Mouse (Mus musculus): Measurements from ENCODE around the gene Gm21887. TPM values are rescaled to one million over a fixed set of nuclear protein-coding genes. Genes with fewer than 3 reads are reported as not detected.
"Not testable (repeated sequence)": the region's sequence is repeated elsewhere in the genome, so short reads cannot be mapped to it uniquely, and the experiment has no call there.

The Gm21887 gene
- polyA plus RNA-seq, 1 experiment from 2014 or later: 58.5 TPM

DNA sequence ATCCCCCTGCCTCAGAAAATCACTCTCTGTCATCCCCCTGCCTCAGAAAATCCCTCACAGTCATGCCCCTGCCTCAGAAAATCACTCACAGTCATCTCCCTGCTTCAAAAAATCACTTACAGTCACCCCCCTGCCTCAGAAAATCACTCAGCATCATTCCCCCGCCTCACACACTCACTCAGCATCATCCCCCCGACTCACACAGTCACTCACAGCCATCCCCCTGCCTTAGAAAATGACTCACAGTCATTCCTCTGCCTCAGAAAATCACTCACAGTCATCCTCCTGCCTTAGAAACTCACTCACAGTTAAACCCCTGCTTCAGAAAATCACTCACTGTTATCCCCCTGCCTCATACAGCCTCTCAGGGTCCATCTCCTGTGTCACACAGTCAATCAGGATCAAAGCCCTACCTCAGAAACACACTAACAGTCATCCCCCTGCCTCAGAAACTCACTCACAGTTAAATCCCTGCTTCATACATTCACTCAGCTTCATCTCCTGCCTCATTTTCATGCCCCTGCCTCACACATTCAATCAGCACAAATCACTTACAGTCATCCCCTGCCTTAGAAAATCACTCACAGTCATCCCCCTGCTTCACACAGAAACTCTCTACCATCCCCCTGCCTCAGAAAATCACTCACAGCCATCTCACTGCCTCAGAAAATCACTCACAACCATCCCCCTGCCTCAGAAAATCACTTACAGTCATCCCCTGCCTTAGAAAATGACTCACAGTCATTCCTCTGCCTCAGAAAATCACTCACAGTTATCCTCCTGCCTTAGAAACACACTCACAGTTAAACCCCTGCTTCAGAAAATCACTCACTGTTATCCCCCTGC, 14.4 kb upstream of the Gm21887 start:
- WGBS (ENCODE audit: insufficient replicate concordance): 22% methylated on average over 2 of the region's 2 CpGs
- H3K27ac ChIP-seq (ENCODE audit: low read length); H3K4me2 ChIP-seq (ENCODE audit: low read depth, low read length); H3K4me1 ChIP-seq (ENCODE audit: control insufficient read depth, low read depth, low read length); H3K9ac ChIP-seq (ENCODE audit: low read depth, low read length); H3K27me3 ChIP-seq (ENCODE audit: control insufficient read depth, insufficient read depth, low read depth, low read length); H3K36me3 ChIP-seq (ENCODE audit: control insufficient read depth, insufficient read depth); ATAC-seq (ENCODE audit: low read depth); H3K4me3 ChIP-seq (ENCODE audit: low read depth, low read length): not testable (repeated sequence)
- H3K9me3 ChIP-seq (replicated peaks; ENCODE audit: control insufficient read depth, low read length): peaks cover 12% of the 10 kb centered on the region

DNA sequence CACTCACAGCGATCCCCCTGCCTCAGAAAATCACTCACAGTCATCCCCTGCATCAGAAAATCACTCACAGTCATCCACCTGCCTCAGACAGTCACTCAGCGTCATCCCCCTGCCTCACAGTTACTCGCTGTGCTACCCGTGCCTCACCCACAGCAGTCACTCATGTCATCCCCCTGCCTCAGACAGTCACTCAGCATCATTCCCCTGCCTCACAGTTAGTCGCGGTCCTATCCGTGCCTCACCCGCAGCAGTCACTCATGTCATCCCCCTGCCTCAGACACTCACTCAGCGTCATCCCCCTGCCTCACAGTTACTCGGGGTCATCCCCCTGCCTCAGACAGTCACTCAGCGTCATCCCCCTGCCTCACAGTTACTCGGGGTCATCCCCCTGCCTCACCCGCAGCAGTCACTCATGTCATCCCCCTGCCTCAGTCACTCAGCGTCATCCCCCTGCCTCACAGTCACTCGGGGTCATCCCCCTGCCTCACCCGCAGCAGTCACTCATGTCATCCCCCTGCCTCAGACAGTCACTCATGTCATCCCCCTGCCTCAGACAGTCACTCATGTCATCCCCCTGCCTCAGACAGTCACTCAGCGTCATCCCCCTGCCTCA, 13.4 kb upstream of the Gm21887 start:
- WGBS (ENCODE audit: insufficient replicate concordance): 20% methylated on average over 2 of the region's 17 CpGs
- H3K4me3 ChIP-seq (ENCODE audit: low read depth, low read length); H3K4me1 ChIP-seq (ENCODE audit: control insufficient read depth, low read depth, low read length); H3K36me3 ChIP-seq (ENCODE audit: control insufficient read depth, insufficient read depth); H3K9me3 ChIP-seq (replicated peaks; ENCODE audit: control insufficient read depth, low read length); H3K27me3 ChIP-seq (ENCODE audit: control insufficient read depth, insufficient read depth, low read depth, low read length); H3K9ac ChIP-seq (ENCODE audit: low read depth, low read length); H3K4me2 ChIP-seq (ENCODE audit: low read depth, low read length); ATAC-seq (ENCODE audit: low read depth); H3K27ac ChIP-seq (ENCODE audit: low read length): not testable (repeated sequence)

DNA sequence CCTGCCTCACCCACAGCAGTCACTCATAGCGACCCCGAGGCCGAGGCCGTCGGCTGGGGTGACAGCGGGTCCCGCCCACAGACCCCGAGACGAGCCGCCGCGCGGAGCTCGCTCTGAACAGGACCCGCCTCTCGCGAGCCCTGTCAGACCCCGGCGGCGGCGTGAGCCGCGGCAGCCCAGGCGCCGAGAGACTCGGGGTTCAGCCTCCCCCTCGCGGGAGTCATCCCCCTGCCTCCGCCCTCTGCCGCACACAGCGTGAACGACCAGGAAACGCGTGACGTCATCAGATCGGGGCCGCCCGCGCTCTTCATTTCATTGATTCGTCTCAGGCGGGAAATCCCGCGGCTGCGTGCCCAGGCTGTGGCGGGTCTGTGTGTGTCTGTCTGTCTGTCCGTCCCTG, 12.5 kb upstream of the Gm21887 start:
- WGBS (ENCODE audit: insufficient replicate concordance): no CpG with 5 or more reads among the region's 46 CpGs
- not testable (repeated sequence) for H3K4me3 ChIP-seq (ENCODE audit: low read depth, low read length); H3K9ac ChIP-seq (ENCODE audit: low read depth, low read length); H3K9me3 ChIP-seq (replicated peaks; ENCODE audit: control insufficient read depth, low read length); H3K4me1 ChIP-seq (ENCODE audit: control insufficient read depth, low read depth, low read length); H3K36me3 ChIP-seq (ENCODE audit: control insufficient read depth, insufficient read depth); H3K4me2 ChIP-seq (ENCODE audit: low read depth, low read length); ATAC-seq (ENCODE audit: low read depth); H3K27ac ChIP-seq (ENCODE audit: low read length); H3K27me3 ChIP-seq (ENCODE audit: control insufficient read depth, insufficient read depth, low read depth, low read length)

DNA sequence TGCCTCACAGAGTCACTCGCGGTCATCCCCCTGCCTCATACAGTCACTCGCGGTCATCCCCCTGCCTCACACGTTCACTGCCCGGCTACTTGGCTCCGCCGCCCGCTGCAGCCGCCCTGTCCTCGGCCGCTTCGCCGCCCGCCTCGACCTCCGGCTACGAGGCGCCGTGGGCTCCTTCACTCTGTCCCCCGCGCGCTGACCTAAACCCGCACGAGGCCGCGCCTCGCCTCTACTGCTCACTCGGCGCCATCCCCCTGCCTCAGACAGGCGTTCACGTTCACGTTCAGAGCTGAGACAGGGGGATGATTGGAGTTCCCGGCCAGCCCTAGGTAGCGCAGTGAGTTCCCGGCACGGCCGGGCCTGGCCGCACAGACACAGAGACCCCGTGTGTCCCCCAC, 12.0 kb upstream of the Gm21887 start:
- Histone ChIP-seq H3K4me3 (ENCODE audit: low read depth, low read length) (peak overlapping the region; percentile 46), H3K4me2 (ENCODE audit: low read depth, low read length) (peak overlapping the region; percentile 67)
- not testable (repeated sequence) for H3K9me3 ChIP-seq (replicated peaks; ENCODE audit: control insufficient read depth, low read length); H3K36me3 ChIP-seq (ENCODE audit: control insufficient read depth, insufficient read depth); H3K27me3 ChIP-seq (ENCODE audit: control insufficient read depth, insufficient read depth, low read depth, low read length); H3K9ac ChIP-seq (ENCODE audit: low read depth, low read length); H3K4me1 ChIP-seq (ENCODE audit: control insufficient read depth, low read depth, low read length); H3K27ac ChIP-seq (ENCODE audit: low read length); ATAC-seq (ENCODE audit: low read depth)
- 34% methylated on average over 24 of the region's 40 CpGs for WGBS (ENCODE audit: insufficient replicate concordance)

DNA sequence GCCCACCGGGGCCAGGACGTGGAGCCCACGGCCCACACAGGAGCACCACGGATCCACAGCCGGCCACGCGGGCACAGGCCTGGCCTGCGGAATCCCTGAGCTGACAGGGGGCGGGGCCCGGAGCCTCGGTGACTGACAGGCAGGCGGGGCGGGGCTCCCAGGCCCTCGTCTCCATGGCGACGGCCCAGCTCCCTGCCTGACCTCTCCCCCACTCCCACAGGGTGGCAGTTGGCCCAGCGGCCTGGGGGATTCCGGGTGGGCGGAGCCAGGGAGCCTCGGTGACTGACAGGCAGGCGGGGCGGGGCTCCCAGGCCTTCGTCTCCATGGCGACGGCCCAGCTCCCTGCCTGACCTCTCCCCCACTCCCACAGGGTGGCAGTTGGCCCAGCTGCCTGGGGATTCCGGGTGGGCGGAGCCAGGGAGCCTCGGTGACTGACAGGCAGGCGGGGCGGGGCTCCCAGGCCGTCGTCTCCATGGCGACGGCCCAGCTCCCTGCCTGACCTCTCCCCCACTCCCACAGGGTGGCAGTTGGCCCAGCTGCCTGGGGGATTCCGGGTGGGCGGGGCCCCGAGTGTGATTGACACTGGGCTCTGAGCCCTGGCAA, 11.5 kb upstream of the Gm21887 start:
- H3K4me1 ChIP-seq (ENCODE audit: control insufficient read depth, low read depth, low read length); H3K36me3 ChIP-seq (ENCODE audit: control insufficient read depth, insufficient read depth); H3K27me3 ChIP-seq (ENCODE audit: control insufficient read depth, insufficient read depth, low read depth, low read length); H3K9ac ChIP-seq (ENCODE audit: low read depth, low read length); H3K27ac ChIP-seq (ENCODE audit: low read length); H3K9me3 ChIP-seq (replicated peaks; ENCODE audit: control insufficient read depth, low read length): not testable (repeated sequence)
- Histone ChIP-seq H3K4me3 (ENCODE audit: low read depth, low read length) (peak overlapping the region; percentile 46), H3K4me2 (ENCODE audit: low read depth, low read length) (peak overlapping the region; percentile 67)
- 19% methylated on average over 11 of the region's 37 CpGs for WGBS (ENCODE audit: insufficient replicate concordance)
- ATAC-seq (ENCODE audit: low read depth): peak; percentile 90

DNA sequence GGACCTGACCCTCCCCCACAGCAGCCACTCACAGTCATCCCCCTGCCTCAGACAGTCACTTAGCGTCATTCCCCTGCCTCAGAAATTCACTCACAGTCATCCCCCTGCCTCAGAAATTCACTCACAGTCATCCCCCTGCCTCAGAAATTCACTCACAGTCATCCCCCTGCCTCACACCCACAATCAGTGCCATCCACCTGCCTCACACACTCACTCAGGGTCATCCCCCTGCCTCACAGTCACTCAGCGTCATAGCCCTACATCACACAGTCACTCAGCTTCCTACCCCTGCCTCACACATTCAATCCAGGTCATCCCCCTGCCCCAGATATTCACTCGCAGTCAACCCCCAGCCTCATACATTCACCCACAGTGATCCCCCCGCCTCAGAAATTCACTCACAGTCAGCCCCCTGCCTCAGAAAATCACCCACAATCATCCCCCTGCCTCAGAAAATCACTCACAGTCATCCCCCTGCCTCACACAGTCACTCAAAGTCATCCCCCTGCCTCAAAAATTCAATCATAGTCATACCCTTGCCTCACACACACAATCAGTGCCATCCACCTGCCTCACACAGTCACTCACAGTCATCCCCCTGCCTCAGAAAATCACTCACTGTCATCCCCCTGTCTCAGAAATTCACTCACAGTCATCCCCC, 10.8 kb upstream of the Gm21887 start:
- not testable (repeated sequence) for H3K4me1 ChIP-seq (ENCODE audit: control insufficient read depth, low read depth, low read length); ATAC-seq (ENCODE audit: low read depth); H3K36me3 ChIP-seq (ENCODE audit: control insufficient read depth, insufficient read depth); H3K27me3 ChIP-seq (ENCODE audit: control insufficient read depth, insufficient read depth, low read depth, low read length); H3K4me2 ChIP-seq (ENCODE audit: low read depth, low read length); H3K4me3 ChIP-seq (ENCODE audit: low read depth, low read length); H3K27ac ChIP-seq (ENCODE audit: low read length); H3K9me3 ChIP-seq (replicated peaks; ENCODE audit: control insufficient read depth, low read length); H3K9ac ChIP-seq (ENCODE audit: low read depth, low read length)
- 0% methylated on average over 1 of the region's 4 CpGs for WGBS (ENCODE audit: insufficient replicate concordance)

DNA sequence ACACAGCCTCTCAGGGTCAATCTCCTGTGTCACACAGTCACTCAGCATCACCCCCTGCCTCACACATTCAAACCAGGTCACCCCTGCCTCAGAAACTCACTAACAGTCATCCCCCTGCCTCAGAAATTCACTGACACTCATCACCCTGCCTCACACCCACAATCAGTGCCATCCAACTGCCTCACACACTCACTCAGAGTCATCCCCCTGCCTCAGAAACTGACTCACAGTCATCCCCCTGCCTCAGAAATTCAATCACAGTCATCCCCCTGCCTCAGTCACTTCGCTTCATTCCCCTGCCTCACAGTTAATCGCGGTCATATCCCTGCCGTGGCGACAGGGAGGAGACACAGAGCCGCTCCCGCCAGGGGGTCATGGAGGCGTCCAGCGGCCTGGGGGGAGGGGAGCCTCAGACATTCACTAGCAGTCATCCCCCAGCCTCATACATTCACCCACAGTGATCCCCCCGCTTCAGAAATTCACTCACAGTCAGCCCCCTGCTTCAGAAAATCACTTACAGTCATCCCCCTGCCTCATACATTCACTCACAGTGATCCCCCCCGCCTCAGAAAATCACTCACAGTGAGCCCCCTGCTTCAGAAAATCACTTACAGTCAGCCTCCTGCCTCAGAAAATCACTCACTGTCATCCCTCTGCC, 10.1 kb upstream of the Gm21887 start:
- WGBS (ENCODE audit: insufficient replicate concordance): 56% methylated on average over 5 of the region's 11 CpGs

DNA sequence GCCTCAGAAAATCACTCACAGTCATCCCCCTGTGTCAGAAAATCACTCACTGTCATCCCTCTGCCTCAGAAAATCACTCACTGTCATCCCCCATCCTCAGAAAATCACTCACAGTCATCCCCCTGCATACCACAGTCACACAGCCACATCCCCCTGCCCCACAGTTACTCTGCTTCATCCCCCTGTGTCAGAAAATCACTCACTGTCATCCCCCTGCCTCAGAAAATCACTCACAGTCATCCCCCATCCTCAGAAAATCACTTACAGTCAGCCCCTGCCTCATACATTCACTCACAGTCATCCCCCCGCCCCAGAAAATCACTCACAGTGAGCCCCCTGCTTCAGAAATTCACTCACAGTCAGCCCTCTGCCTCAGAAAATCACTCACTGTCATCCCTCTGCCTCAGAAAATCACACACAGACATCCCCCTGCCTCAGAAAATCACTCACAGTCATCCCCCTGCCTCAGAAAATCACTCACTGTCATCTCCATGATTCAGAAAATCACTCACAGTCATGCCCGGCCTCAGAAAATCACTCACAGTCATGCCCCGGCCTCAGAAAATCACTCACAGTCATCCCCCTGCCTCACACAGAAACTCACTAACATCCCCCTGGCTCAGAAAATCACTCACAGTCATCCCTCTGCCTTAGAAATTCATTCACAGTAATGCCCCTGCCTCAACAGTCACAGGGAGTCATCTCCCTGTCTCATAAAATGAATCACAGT, 9.4 kb upstream of the Gm21887 start:
- H3K4me1 ChIP-seq (ENCODE audit: control insufficient read depth, low read depth, low read length); H3K9me3 ChIP-seq (replicated peaks; ENCODE audit: control insufficient read depth, low read length); H3K27me3 ChIP-seq (ENCODE audit: control insufficient read depth, insufficient read depth, low read depth, low read length); H3K36me3 ChIP-seq (ENCODE audit: control insufficient read depth, insufficient read depth); H3K27ac ChIP-seq (ENCODE audit: low read length); H3K4me2 ChIP-seq (ENCODE audit: low read depth, low read length); H3K9ac ChIP-seq (ENCODE audit: low read depth, low read length); ATAC-seq (ENCODE audit: low read depth); H3K4me3 ChIP-seq (ENCODE audit: low read depth, low read length): not testable (repeated sequence)
- whole genome bisulfite sequencing (ENCODE audit: insufficient replicate concordance): no CpG with 5 or more reads among the region's 3 CpGs

More for the DNA sequence above, 10.1 kb upstream of the Gm21887 start:
- not testable (repeated sequence) for H3K4me1 ChIP-seq (ENCODE audit: control insufficient read depth, low read depth, low read length); H3K9ac ChIP-seq (ENCODE audit: low read depth, low read length); ATAC-seq (ENCODE audit: low read depth); H3K36me3 ChIP-seq (ENCODE audit: control insufficient read depth, insufficient read depth); H3K27ac ChIP-seq (ENCODE audit: low read length); H3K4me3 ChIP-seq (ENCODE audit: low read depth, low read length); H3K27me3 ChIP-seq (ENCODE audit: control insufficient read depth, insufficient read depth, low read depth, low read length); H3K9me3 ChIP-seq (replicated peaks; ENCODE audit: control insufficient read depth, low read length); H3K4me2 ChIP-seq (ENCODE audit: low read depth, low read length)
